Mouse (Mus musculus) cerebellum, postnatal 10 days (tissue): ENCODE results near the gene Spata31d1d.
"Not testable (repeated sequence)": the region's sequence is repeated elsewhere in the genome, so short reads cannot be mapped to it uniquely, and the experiment has no call there.

Source experiments
- DNase-seq, 2 experiments: peaks; one replicate each; pipeline ENCODE4 v3.0.0; 2021; ENCODE audit warnings: mixed read lengths in 2 of 2

Spata31d1d gene

GRCm38 (mm10) chr13:59731652-59732051 lies at the start of gene Spata31d1d:
Spata31d1d (minus strand) TSS chr13:59731752.
- DNase-seq: no peak

GRCm38 (mm10) chr13:59779744-59780264 lies 48.3 kb upstream of the Spata31d1d start:
- not testable (repeated sequence) for DNase-seq

GRCm38 (mm10) chr13:59779213-59779612 lies 47.7 kb upstream of the Spata31d1d start:
- peak in 1 of 2 experiments; percentile 17 for DNase-seq

- DNase-seq: no peak
These were observed 43.6 kb upstream of the Spata31d1d start for GRCm38 (mm10) chr13:59775168-59775567.

GRCm38 (mm10) chr13:59771257-59771656 lies 39.7 kb upstream of the Spata31d1d start:
- DNase-seq: peak; percentile 72 to 76

GRCm38 (mm10) chr13:59770847-59771246 lies 39.3 kb upstream of the Spata31d1d start:
- peak; percentile 21 to 39 for DNase-seq

GRCm38 (mm10) chr13:59770164-59770562 lies 38.6 kb upstream of the Spata31d1d start:
- DNase-seq: peak; percentile 92 to 93

- DNase-seq: peak; percentile 99 to 100
These were observed 38.0 kb upstream of the Spata31d1d start, which contains the start of gene Isca1 for GRCm38 (mm10) chr13:59769296-59770163. Isca1 (minus strand) TSS chr13:59769810.

- DNase-seq: no peak
These were observed 37.0 kb upstream of the Spata31d1d start for GRCm38 (mm10) chr13:59768531-59768930.

GRCm38 (mm10) chr13:59766786-59767515 lies 35.4 kb upstream of the Spata31d1d start:
- no peak for DNase-seq

- DNase-seq: no peak
These were observed 31.2 kb upstream of the Spata31d1d start for GRCm38 (mm10) chr13:59762791-59763190.

- DNase-seq: no peak
These were observed 25.4 kb upstream of the Spata31d1d start for GRCm38 (mm10) chr13:59756906-59757305.

- DNase-seq: no peak
These were observed 18.8 kb upstream of the Spata31d1d start for GRCm38 (mm10) chr13:59750310-59750709.

GRCm38 (mm10) chr13:59746711-59747110 lies 15.2 kb upstream of the Spata31d1d start, which contains the start of gene 1700014D04Rik:
1700014D04Rik (minus strand) TSS chr13:59746752.
- peak; percentile 40 to 44 for DNase-seq

- DNase-seq: no peak
These were observed 14.6 kb upstream of the Spata31d1d start for GRCm38 (mm10) chr13:59746164-59746563.

GRCm38 (mm10) chr13:59745462-59745861 lies 13.9 kb upstream of the Spata31d1d start:
- no peak for DNase-seq

GRCm38 (mm10) chr13:59741697-59742096 lies 10.1 kb upstream of the Spata31d1d start:
- DNase-seq: no peak

- peak; percentile 45 to 46 for DNase-seq
These were observed 9.5 kb upstream of the Spata31d1d start for GRCm38 (mm10) chr13:59741096-59741495.

GRCm38 (mm10) chr13:59739397-59739796 lies 7.8 kb upstream of the Spata31d1d start:
- no peak for DNase-seq

- no peak for DNase-seq
These were observed 6.9 kb upstream of the Spata31d1d start for GRCm38 (mm10) chr13:59738455-59738854.

- no peak for DNase-seq
These were observed 3.6 kb upstream of the Spata31d1d start for GRCm38 (mm10) chr13:59735190-59735589.

GRCm38 (mm10) chr13:59734347-59734746 lies 2.8 kb upstream of the Spata31d1d start:
- not testable (repeated sequence) for DNase-seq

GRCm38 (mm10) chr13:59733936-59734335 lies 2.4 kb upstream of the Spata31d1d start:
- DNase-seq: no peak
